Mouse (Mus musculus) liver, embryonic 11.5 days (tissue): ENCODE measurements around the gene Mms19. TPM values are rescaled to one million over a fixed set of nuclear protein-coding genes. Genes with fewer than 3 reads are reported as not detected.
A peak's percentile ranks its signal among the peaks of the same experiment; 100 is the strongest.
"Not testable (repeated sequence)": the region's sequence is repeated elsewhere in the genome, so short reads cannot be mapped to it uniquely, and the experiment has no call there.

Experiments
- ATAC-seq: fragments of 200-750 bp; cut with Nextera tagmentation; replicated peaks from 2 replicates; pipeline ENCODE4 v1.8.0; 2017; ENCODE audit warnings: moderate number of reproducible peaks, mild to moderate bottlenecking, moderate TSS enrichment, moderate library complexity; ENCODE audit not compliant: low FRiP score
- DNase-seq: peaks from one replicate; pipeline ENCODE4 v3.0.0-alpha.2; 2017; ENCODE audit warnings: low spot score
- H3K27ac ChIP-seq: fragments of 300-500 bp; sonication (generic); 2 replicates; pipeline ENCODE4 v1.5.1; 2014; ENCODE audit warnings: mild to moderate bottlenecking, low read depth, low read length, control low read depth
- H3K27me3 ChIP-seq: fragments of 300-500 bp; sonication (generic); replicated peaks from 2 replicates; pipeline ENCODE4 v1.6.1; 2014; ENCODE audit warnings: low read length, mixed read lengths; ENCODE audit not compliant: control insufficient read depth, insufficient read depth
- H3K36me3 ChIP-seq: fragments of 300-500 bp; sonication (generic); 2 replicates; pipeline ENCODE4 v1.6.1; 2014; ENCODE audit warnings: mild to moderate bottlenecking, low read length, moderate library complexity, mixed read lengths; ENCODE audit not compliant: control insufficient read depth, insufficient read depth
- H3K4me1 ChIP-seq: fragments of 300-500 bp; sonication (generic); replicated peaks from 2 replicates; pipeline ENCODE4 v1.6.1; 2014; ENCODE audit warnings: low read length, mixed read lengths; ENCODE audit not compliant: control insufficient read depth, insufficient read depth
- H3K4me2 ChIP-seq: fragments of 300-500 bp; sonication (generic); 2 replicates; pipeline ENCODE4 v1.6.1; 2014; ENCODE audit warnings: mild to moderate bottlenecking, control low read depth, moderate library complexity
- H3K4me3 ChIP-seq: fragments of 300-500 bp; sonication (generic); 2 replicates; pipeline ENCODE4 v1.5.1; 2014; ENCODE audit warnings: low read depth, low read length, control low read depth
- H3K9ac ChIP-seq: fragments of 300-500 bp; sonication (generic); 2 replicates; pipeline ENCODE4 v1.6.1; 2014; ENCODE audit warnings: low read depth, low read length, control low read depth
- H3K9me3 ChIP-seq: fragments of 300-500 bp; sonication (generic); 2 replicates; pipeline ENCODE4 v1.6.1; 2016; ENCODE audit warnings: low read length, inconsistent platforms, mixed read lengths; ENCODE audit not compliant: control insufficient read depth
- WGBS: fragments of 180-500 bp; shearing (Covaris S2); extraction: QIAGEN DNeasy Blood & Tissue Kit; methylation state at CpG from one replicate; pipeline ENCODE4 v1.1.7; 2014; 5-methylcytosine and 5-hydroxymethylcytosine counted together
- polyA plus RNA-seq: library from polyadenylated mRNA; unstranded; fragments of >200 nt; fragmentation: Nextera tagmentation; extraction: Ambion mirVana; gene quantifications from 2 replicates; pipeline ENCODE4 v1.2.1, GENCODE M21; 2014

Gene Mms19
- polyA plus RNA-seq, 1 experiment from 2014 or later = 29.1 TPM

- peak within 1 kb of the TSS; percentile 99 for H3K4me3 ChIP-seq
- H3K4me1 ChIP-seq = peaks cover 9% of the 10 kb centered on the region
- H3K36me3 ChIP-seq = peaks cover 32% of the 10 kb centered on the region; the same call in 1 of the 2 replicates
- no peaks in the 10 kb centered on the region for H3K27me3 ChIP-seq
- peak; percentile 96 for DNase-seq
- peak; percentile 99 for ATAC-seq
- peak within 1 kb of the TSS; percentile 94 for H3K4me2 ChIP-seq
- H3K27ac ChIP-seq = peak within 1 kb of the TSS; percentile 78
- under 1% methylated on average over 47 of the region's 47 CpGs for WGBS
- H3K9me3 ChIP-seq = no peaks in the 10 kb centered on the region
- peak within 1 kb of the TSS; percentile 89 for H3K9ac ChIP-seq
Observed at GRCm38 (mm10) chr19:41933179-41934086, 47.5 kb downstream of the Mms19 start, which contains the start of the genes Exosc1 and Zdhhc16. Gene Exosc1, minus strand, starts transcription at chr19:41933423. Gene Zdhhc16, plus strand, starts transcription at chr19:41933480.

- ATAC-seq (peak; percentile 21; the same call in 1 of the 2 replicates), DNase-seq (no peak)
- Histone ChIP-seq H3K27me3 (no peaks in the 10 kb centered on the region), H3K4me2 (peak overlapping the region; percentile 94), H3K36me3 (peaks cover 30% of the 10 kb centered on the region; the same call in 1 of the 2 replicates), H3K9me3 (no peaks in the 10 kb centered on the region), H3K4me1 (peaks cover 9% of the 10 kb centered on the region), H3K4me3 (peak overlapping the region; percentile 99), H3K9ac (peak overlapping the region; percentile 89), H3K27ac (peak overlapping the region; percentile 78)
- under 1% methylated on average over 28 of the region's 28 CpGs for WGBS
Observed at GRCm38 (mm10) chr19:41932686-41933085, 48.3 kb downstream of the Mms19 start.

- Histone ChIP-seq H3K27me3 (no peaks in the 10 kb centered on the region), H3K9me3 (no peaks in the 10 kb centered on the region), H3K4me1 (no peaks in the 10 kb centered on the region), H3K27ac (no peak overlapping the region), H3K4me3 (no peak overlapping the region), H3K36me3 (peaks cover 40% of the 10 kb centered on the region), H3K4me2 (no peak overlapping the region), H3K9ac (no peak overlapping the region)
- ATAC-seq = no peak
- no peak for DNase-seq
- 80% methylated on average over 5 of the region's 5 CpGs for WGBS
Observed at GRCm38 (mm10) chr19:41920412-41921067, 60.4 kb downstream of the Mms19 start.

DNA sequence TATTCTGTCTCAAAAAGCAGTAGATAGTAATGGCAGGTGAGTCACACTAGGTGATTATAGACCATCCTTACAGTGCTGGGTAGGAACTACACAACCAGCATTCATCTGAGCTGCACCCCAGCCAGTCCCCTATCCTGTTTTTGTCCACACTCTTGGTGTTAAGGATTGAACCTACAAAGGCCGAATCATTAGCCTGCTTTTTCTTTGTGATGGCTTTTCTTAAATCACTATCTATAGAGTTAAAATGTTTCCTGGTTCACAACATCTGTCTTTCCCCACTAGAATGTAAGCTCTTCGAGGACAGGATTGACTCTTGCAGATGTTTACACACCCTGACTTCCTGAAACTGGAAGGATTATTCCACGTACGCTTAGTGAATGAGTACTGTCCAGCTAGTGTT is 61.5 kb downstream of the Mms19 start:
- no peak overlapping the region for H3K9ac ChIP-seq
- no peaks in the 10 kb centered on the region for H3K9me3 ChIP-seq
- no peak for ATAC-seq
- H3K4me2 ChIP-seq = no peak overlapping the region
- no peak overlapping the region for H3K4me3 ChIP-seq
- H3K4me1 ChIP-seq = no peaks in the 10 kb centered on the region; the same call in 1 of the 2 replicates
- 75% methylated on average over 4 of the region's 4 CpGs for WGBS
- peaks cover 41% of the 10 kb centered on the region for H3K36me3 ChIP-seq
- H3K27ac ChIP-seq = no peak overlapping the region
- H3K27me3 ChIP-seq = no peaks in the 10 kb centered on the region
- DNase-seq = no peak

GRCm38 (mm10) chr19:41916853-41917252 is 64.1 kb downstream of the Mms19 start:
- no peak overlapping the region for H3K27ac ChIP-seq
- 85% methylated on average over 4 of the region's 4 CpGs for WGBS
- ATAC-seq (no peak), DNase-seq (no peak)
- peaks cover 17% of the 10 kb centered on the region for H3K4me1 ChIP-seq
- no peak overlapping the region for H3K4me3 ChIP-seq
- no peaks in the 10 kb centered on the region for H3K27me3 ChIP-seq
- H3K36me3 ChIP-seq = peaks cover 30% of the 10 kb centered on the region
- H3K4me2 ChIP-seq = no peak overlapping the region
- H3K9me3 ChIP-seq = no peaks in the 10 kb centered on the region
- no peak overlapping the region for H3K9ac ChIP-seq

GRCm38 (mm10) chr19:41915294-41915693 is 65.7 kb downstream of the Mms19 start:
- Histone ChIP-seq H3K27ac (no peak overlapping the region), H3K9ac (no peak overlapping the region), H3K9me3 (no peaks in the 10 kb centered on the region), H3K4me3 (no peak overlapping the region), H3K4me2 (no peak overlapping the region), H3K36me3 (peaks cover 28% of the 10 kb centered on the region), H3K4me1 (peaks cover 17% of the 10 kb centered on the region), H3K27me3 (no peaks in the 10 kb centered on the region)
- ATAC-seq (no peak), DNase-seq (no peak)
- WGBS = 89% methylated on average over 3 of the region's 3 CpGs

DNA sequence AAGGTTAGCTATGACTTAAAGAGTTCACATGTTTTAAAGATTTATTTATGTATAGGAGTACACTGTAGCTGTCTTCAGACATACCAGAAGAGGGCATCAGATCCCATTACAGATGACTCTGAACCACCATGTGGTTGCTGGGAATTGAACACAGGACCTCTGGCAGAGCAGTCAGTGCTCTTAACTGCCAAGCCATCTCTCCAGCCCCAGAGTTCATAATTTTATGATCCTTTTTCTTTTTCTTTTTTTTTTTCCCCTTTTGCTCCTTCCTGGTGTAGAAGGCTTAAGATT is 66.4 kb downstream of the Mms19 start:
- not testable (repeated sequence) for DNase-seq, H3K27me3 ChIP-seq, ATAC-seq, H3K9ac ChIP-seq, H3K9me3 ChIP-seq, H3K27ac ChIP-seq
- Histone ChIP-seq H3K4me2 (peak overlapping the region; percentile 78), H3K4me1 (peaks cover 17% of the 10 kb centered on the region), H3K36me3 (peaks cover 28% of the 10 kb centered on the region), H3K4me3 (peak overlapping the region; percentile 93)

DNA sequence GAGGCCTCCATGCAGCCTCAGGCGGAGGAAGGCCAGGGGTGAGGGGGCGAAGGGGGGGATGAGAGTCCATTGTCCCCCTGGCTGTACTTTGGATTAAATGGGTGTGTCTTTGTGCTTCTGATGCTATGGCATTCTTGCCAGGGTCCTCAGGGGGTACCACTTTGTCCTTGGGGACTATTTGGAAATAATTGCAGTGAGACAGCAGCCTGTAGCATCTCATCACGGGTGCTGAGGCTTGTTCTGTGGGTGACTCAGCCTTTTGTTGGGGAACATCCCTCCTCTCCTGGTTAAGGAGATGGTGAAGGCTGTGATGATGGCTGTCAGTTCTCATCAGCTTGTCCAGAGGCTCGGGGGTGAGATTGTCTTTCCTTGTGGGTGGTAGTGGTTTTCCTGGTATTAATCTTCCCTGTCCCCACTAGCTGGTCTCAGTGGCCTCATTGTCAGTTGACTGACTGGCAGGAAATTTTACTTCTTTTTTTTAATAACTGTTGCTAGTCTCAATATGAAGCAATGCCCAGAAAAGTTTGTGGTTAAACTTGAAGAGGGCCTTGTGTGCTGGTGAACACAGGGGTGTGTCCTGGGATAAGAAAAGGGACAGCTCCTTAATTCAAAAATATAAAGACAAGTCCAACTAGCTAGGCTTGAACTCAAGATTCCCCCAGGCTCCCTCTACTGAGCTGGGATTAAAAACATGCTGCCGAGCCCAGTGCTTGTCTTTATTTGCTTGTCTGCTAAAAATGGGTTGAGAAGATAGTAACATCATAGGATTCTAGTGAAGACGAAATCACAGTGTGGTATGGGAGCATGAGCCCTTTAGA is 67.0 kb downstream of the Mms19 start:
- Histone ChIP-seq H3K36me3 (peaks cover 25% of the 10 kb centered on the region), H3K9me3 (no peaks in the 10 kb centered on the region), H3K4me3 (peak overlapping the region; percentile 93), H3K27ac (no peak overlapping the region), H3K27me3 (no peaks in the 10 kb centered on the region), H3K4me1 (peaks cover 17% of the 10 kb centered on the region), H3K9ac (peak overlapping the region; percentile 94), H3K4me2 (peak overlapping the region; percentile 78)
- 43% methylated on average over 6 of the region's 6 CpGs for WGBS
- no peak for DNase-seq
- ATAC-seq = no peak
